Mouse (Mus musculus) midbrain, embryonic 11.5 days (tissue): ENCODE data around the gene Ilkap. TPM values are rescaled to one million over a fixed set of nuclear protein-coding genes. Genes with fewer than 3 reads are reported as not detected.
A peak's percentile ranks its signal among the peaks of the same experiment; 100 is the strongest.

ENCODE experiments used
- ATAC-seq: fragments of 200-750 bp; cut with Nextera tagmentation; 2 replicates; pipeline ENCODE4 v1.8.0; 2017; ENCODE audit warnings: moderate TSS enrichment, moderate library complexity; ENCODE audit not compliant: low FRiP score
- DNase-seq: peaks from one replicate; pipeline ENCODE4 v3.0.0; 2015; ENCODE audit warnings: low spot score; ENCODE audit errors: missing footprints
- H3K27ac ChIP-seq: fragments of 300-500 bp; sonication (generic); 2 replicates; pipeline ENCODE4 v1.5.1; 2014; ENCODE audit warnings: low read depth, low read length
- H3K27me3 ChIP-seq: fragments of 300-500 bp; sonication (generic); 2 replicates; pipeline ENCODE4 v1.6.1; 2014; ENCODE audit warnings: mild to moderate bottlenecking, low read length, moderate library complexity, mixed read lengths; ENCODE audit not compliant: control insufficient read depth, insufficient read depth
- H3K36me3 ChIP-seq: fragments of 300-500 bp; sonication (generic); 2 replicates; pipeline ENCODE4 v1.6.1; 2014; ENCODE audit warnings: mild to moderate bottlenecking, low read length, moderate library complexity, mixed read lengths; ENCODE audit not compliant: control insufficient read depth, insufficient read depth
- H3K4me1 ChIP-seq: fragments of 300-500 bp; sonication (generic); 2 replicates; pipeline ENCODE4 v1.6.1; 2014; ENCODE audit warnings: low read length; ENCODE audit not compliant: control insufficient read depth, insufficient read depth
- H3K4me2 ChIP-seq: fragments of 300-500 bp; sonication (generic); 2 replicates; pipeline ENCODE4 v1.6.1; 2014; ENCODE audit warnings: mild to moderate bottlenecking, moderate library complexity
- H3K4me3 ChIP-seq: fragments of 300-500 bp; sonication (generic); 2 replicates; pipeline ENCODE4 v1.5.1; 2014; ENCODE audit warnings: low read depth, low read length
- H3K9ac ChIP-seq: fragments of 300-500 bp; sonication (generic); 2 replicates; pipeline ENCODE4 v1.6.1; 2014; ENCODE audit warnings: low read length
- H3K9me3 ChIP-seq: fragments of 300-500 bp; sonication (generic); 2 replicates; pipeline ENCODE4 v1.6.1; 2016; ENCODE audit warnings: low read length; ENCODE audit not compliant: control insufficient read depth
- WGBS: fragments of 180-500 bp; shearing (Covaris S2); extraction: QIAGEN DNeasy Blood & Tissue Kit; methylation state at CpG from one replicate; pipeline ENCODE4 v1.1.7; 2014; 5-methylcytosine and 5-hydroxymethylcytosine counted together
- polyA plus RNA-seq: library from polyadenylated mRNA; unstranded; fragments of >200 nt; fragmentation: Nextera tagmentation; extraction: Ambion mirVana; gene quantifications from 2 replicates; pipeline ENCODE4 v1.2.1, GENCODE M21; 2014

Gene Ilkap
- polyA plus RNA-seq, 1 experiment from 2014 or later: 169 TPM

DNA sequence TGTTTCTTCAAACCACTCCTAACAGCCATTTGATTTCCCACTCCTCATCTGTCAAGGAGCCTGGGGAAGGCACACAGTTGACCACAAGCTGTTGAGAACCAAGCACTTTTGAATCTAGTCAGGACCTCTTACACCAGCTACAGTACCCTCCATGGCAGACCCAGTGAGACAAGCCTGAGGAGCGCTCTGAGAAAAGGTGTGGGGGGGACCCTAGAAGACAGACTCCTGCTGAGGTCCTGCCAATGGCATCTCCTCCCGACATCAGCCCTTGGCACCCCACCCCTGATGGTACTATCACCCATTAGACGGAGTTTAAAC, 38.4 kb upstream of the Ilkap start:
- Histone ChIP-seq H3K27ac (no peak overlapping the region), H3K4me1 (no peaks in the 10 kb centered on the region), H3K9me3 (no peaks in the 10 kb centered on the region), H3K4me3 (no peak overlapping the region), H3K4me2 (no peak overlapping the region), H3K9ac (no peak overlapping the region), H3K27me3 (no peaks in the 10 kb centered on the region), H3K36me3 (no peaks in the 10 kb centered on the region)
- 90% methylated on average over 3 of the region's 3 CpGs for WGBS
- DNase-seq (no peak), ATAC-seq (no peak)

DNA sequence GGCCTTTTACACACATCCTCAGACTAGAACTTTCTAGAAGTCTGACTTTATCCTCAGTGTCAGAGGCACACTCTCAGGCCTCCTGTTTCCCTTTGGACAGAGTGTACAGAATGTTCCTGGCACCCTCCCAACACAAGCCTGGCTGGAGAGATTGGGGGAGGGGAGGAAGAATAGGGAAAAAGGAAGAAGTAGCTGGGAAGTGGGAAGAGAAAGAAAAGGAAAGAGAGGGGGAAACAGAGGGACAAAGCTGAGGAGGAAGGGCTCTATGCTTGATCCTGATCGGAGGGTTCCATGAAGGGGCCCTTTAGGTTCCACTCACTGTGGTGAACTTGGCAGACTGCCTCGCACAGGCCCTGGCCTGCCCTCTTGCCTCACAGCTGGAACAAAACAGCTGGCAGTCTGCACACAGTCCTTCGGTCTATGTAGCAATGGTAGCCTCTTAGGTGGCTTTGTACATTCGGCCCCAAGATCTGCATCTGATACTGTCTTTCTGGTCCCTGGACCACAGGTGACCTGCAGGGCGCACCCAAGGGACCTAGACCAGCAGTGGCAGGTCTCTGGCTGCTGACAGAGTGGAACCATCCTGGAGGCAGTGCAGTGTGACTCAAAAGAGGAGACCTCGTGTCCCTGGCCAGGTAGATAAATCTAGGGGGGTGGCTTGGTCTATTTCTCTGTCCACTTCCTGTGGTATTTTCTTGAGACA, 37.9 kb upstream of the Ilkap start:
- Histone ChIP-seq H3K27ac (no peak overlapping the region), H3K36me3 (no peaks in the 10 kb centered on the region), H3K4me2 (no peak overlapping the region), H3K9me3 (no peaks in the 10 kb centered on the region), H3K9ac (no peak overlapping the region), H3K27me3 (no peaks in the 10 kb centered on the region), H3K4me1 (no peaks in the 10 kb centered on the region), H3K4me3 (no peak overlapping the region)
- WGBS: 90% methylated on average over 6 of the region's 6 CpGs
- DNase-seq (peak; percentile 70), ATAC-seq (no peak)

DNA sequence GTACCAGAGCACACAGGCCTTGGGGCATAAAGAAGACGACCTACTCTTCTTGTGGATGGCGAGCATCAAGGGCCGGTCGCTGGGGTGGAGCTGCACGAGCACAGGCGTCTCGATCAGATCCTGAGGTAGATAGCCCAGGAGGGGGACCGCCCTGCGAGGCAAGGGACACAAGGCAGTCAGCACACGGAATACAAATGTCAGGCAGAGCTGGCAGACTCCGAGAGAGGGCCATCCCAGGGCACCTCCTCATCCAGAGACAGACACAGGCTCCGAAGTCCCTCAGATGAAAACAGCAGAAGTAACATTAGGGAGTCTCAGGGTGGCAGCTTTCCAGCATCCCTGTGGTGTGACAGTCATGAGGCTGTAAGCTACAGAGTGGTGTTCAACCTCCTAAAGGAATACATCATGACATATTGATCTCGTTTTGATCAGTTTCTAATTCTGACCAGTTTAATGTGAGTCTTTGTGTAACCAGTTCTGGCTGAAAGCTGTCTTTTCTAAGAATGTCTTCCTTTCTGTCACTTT, 37.1 kb upstream of the Ilkap start:
- Histone ChIP-seq H3K27ac (no peak overlapping the region), H3K4me2 (no peak overlapping the region), H3K9me3 (no peaks in the 10 kb centered on the region), H3K27me3 (no peaks in the 10 kb centered on the region), H3K36me3 (no peaks in the 10 kb centered on the region), H3K9ac (no peak overlapping the region), H3K4me1 (no peaks in the 10 kb centered on the region), H3K4me3 (no peak overlapping the region)
- peak; percentile 35 for DNase-seq
- 89% methylated on average over 13 of the region's 13 CpGs for WGBS
- no peak for ATAC-seq

DNA sequence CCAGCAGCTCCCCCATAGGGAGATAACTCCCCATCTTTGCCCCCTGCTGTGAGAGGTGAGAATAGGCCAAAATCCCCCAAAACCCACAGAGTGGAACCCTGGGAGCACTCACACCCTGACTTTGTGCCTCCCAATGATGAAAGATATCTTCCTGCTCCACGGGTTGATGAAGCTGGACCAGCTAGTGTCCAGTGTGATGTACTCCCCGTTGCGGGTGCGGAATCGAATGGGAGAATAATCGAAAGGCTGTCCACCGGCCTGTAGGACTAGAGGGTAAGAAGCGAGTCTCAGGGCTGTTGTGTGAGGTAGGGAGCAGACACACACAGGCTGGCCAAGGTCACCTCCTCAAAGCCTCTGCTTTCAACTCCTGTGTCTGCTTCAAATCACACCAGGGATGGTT, 36.3 kb upstream of the Ilkap start:
- Histone ChIP-seq H3K4me2 (no peak overlapping the region), H3K4me3 (no peak overlapping the region), H3K27me3 (no peaks in the 10 kb centered on the region), H3K36me3 (no peaks in the 10 kb centered on the region), H3K27ac (no peak overlapping the region), H3K4me1 (no peaks in the 10 kb centered on the region), H3K9me3 (no peaks in the 10 kb centered on the region), H3K9ac (no peak overlapping the region)
- DNase-seq (no peak), ATAC-seq (no peak)
- WGBS: 93% methylated on average over 8 of the region's 8 CpGs

DNA sequence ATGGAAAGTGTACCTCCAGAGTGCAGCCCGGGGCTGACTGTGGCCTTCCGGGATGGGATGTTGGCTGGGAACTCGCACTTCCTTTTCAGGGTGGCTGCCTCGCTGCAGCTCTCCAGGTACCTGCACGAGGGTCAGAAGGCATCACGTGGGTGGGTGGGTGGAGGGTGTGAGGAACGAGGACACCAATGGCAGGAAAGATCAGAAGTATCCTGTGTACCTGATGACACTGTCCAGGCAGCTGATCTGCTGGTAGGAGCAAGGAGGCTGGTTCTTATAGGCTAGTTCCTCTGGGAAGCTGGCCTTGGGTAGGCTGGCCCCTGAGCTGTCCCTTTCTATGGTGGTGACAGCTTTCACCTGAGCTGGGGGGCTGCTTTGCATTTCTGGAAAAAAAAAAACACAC, 32.1 kb upstream of the Ilkap start:
- Histone ChIP-seq H3K4me1 (no peaks in the 10 kb centered on the region), H3K4me3 (no peak overlapping the region), H3K9ac (no peak overlapping the region), H3K4me2 (no peak overlapping the region), H3K36me3 (no peaks in the 10 kb centered on the region), H3K9me3 (no peaks in the 10 kb centered on the region), H3K27me3 (no peaks in the 10 kb centered on the region), H3K27ac (no peak overlapping the region)
- ATAC-seq (no peak), DNase-seq (peak; percentile 23)
- WGBS: 78% methylated on average over 7 of the region's 7 CpGs

DNA sequence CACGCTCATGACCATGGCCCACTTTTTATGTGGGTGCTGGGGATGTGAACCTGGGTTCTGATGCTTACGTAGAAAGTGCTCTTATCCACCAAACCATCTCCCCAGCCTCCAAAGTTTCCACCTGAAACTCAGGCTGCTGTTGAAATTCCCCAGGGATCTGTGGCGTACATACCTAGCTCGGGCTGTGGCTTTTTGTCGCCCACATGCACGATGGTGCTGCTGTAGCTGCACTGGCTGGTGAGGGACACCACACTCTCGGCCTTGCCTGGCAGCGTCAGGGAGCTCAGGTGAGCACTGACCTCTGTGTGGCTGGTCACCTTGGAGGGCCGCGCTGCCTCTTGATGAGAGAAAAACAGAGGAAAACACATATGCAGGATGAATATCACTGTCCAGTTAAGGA, 30.6 kb upstream of the Ilkap start:
- Histone ChIP-seq H3K4me3 (no peak overlapping the region), H3K4me1 (no peaks in the 10 kb centered on the region), H3K27ac (no peak overlapping the region), H3K27me3 (no peaks in the 10 kb centered on the region), H3K36me3 (no peaks in the 10 kb centered on the region), H3K4me2 (no peak overlapping the region), H3K9me3 (no peaks in the 10 kb centered on the region), H3K9ac (no peak overlapping the region)
- DNase-seq (peak; percentile 41), ATAC-seq (no peak)
- 89% methylated on average over 10 of the region's 10 CpGs for WGBS

DNA sequence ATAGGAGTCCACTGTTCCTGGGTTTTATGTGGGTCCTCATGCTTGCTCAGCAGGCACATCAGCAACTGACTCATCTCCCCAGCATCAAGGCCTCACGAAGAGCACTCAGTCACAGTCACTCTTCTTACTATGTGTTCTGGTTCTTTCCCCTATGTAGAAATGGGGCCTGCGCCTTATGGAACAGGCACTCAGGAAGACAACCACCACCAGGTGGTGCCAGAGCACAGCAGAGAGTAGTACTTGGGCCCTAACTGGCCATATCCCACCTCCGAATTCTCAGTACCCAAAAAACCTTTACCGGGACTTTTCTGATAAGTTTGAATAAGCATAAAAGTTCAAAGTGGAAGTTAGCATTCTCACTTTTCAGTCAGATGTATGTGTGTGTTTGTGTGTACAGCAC, 30.0 kb upstream of the Ilkap start:
- no peaks in the 10 kb centered on the region; the same call in 1 of the 2 replicates for H3K36me3 ChIP-seq
- 46% methylated on average over 4 of the region's 4 CpGs for WGBS
- DNase-seq: peak; percentile 97
- ATAC-seq: peak; percentile 52; the same call in 1 of the 2 replicates
- H3K4me3 ChIP-seq: no peak overlapping the region
- no peaks in the 10 kb centered on the region for H3K27me3 ChIP-seq
- no peak overlapping the region for H3K4me2 ChIP-seq
- H3K9me3 ChIP-seq: no peaks in the 10 kb centered on the region
- no peak overlapping the region for H3K27ac ChIP-seq
- H3K9ac ChIP-seq: no peak overlapping the region
- no peaks in the 10 kb centered on the region for H3K4me1 ChIP-seq

DNA sequence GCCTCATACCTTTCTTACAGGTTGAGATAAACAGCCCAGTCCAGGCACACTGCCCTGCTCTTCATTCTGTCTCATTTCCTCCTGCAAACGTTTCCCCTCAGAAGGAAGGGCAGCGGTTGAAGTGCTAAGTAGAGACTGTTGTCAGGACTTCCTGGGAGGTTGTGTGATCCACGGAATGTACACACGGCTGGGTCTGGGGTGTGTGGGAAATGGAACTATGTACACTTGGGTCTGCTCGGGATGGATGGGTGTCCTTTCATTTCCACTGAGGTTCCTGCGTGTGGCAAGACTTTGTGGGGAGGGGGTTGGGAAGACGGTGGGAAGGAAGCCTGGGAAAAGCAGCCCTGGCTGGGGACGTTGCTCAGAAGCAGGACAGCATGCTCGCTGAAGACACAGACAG, 27.8 kb upstream of the Ilkap start:
- no peaks in the 10 kb centered on the region for H3K9me3 ChIP-seq
- H3K4me3 ChIP-seq: no peak overlapping the region

DNA sequence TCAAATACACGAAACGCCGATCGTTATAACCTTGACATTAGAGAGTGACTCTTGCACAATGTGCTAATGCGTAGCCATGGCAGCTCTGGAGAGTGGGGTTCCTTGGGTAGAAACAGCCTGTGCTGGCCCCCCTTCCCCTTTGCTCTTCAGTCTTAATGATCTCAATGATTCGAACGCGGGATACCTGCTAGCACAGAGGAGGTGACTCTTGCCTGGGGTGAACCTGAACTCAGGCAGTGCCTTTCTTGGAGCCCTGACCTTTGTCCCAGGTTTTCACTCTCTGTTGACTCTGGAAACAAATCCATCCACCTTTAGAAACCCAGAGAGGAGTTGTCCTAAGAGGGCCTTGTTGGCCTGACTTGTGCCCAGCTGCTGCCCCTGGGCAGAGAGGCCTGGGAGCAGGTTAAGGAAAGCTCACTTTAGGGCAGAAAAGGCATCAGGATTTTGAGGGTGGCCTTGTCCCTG, 22.0 kb upstream of the Ilkap start:
- no peaks in the 10 kb centered on the region for H3K27me3 ChIP-seq
- 90% methylated on average over 8 of the region's 8 CpGs for WGBS
- H3K4me2 ChIP-seq: no peak overlapping the region
- H3K9me3 ChIP-seq: no peaks in the 10 kb centered on the region
- no peak for DNase-seq
- H3K4me3 ChIP-seq: no peak overlapping the region
- H3K27ac ChIP-seq: no peak overlapping the region
- H3K36me3 ChIP-seq: no peaks in the 10 kb centered on the region; the same call in 1 of the 2 replicates
- H3K9ac ChIP-seq: no peak overlapping the region
- ATAC-seq: no peak
- peaks cover 7% of the 10 kb centered on the region for H3K4me1 ChIP-seq

More for the DNA sequence above, 27.8 kb upstream of the Ilkap start:
- ATAC-seq (no peak), DNase-seq (no peak)
- WGBS: 85% methylated on average over 9 of the region's 9 CpGs
- no peaks in the 10 kb centered on the region for H3K4me1 ChIP-seq
- no peaks in the 10 kb centered on the region; the same call in 1 of the 2 replicates for H3K36me3 ChIP-seq
- no peak overlapping the region for H3K9ac ChIP-seq
- no peak overlapping the region for H3K27ac ChIP-seq
- no peaks in the 10 kb centered on the region for H3K27me3 ChIP-seq
- H3K4me2 ChIP-seq: no peak overlapping the region
